Mouse (Mus musculus) heart, adult 2 months (tissue): ENCODE measurements around the gene Pin4. TPM values are rescaled to one million over a fixed set of nuclear protein-coding genes. Genes with fewer than 3 reads are reported as not detected.

Experiments used
- DNase-seq, 2 experiments: peaks; one replicate each; pipeline ENCODE4 v3.0.0; 2021
- H3K27ac ChIP-seq: fragments of 200-600 bp; 2 replicates; pipeline ENCODE4 v1.8.1; 2022
- H3K27me3 ChIP-seq: fragments of 200-500 bp; 2 replicates; pipeline ENCODE4 v1.6.1; 2012; ENCODE audit warnings: mild to moderate bottlenecking, low read length, inconsistent platforms, mixed read lengths; ENCODE audit not compliant: control insufficient read depth, insufficient read depth
- H3K36me3 ChIP-seq: fragments of 200-500 bp; 2 replicates; pipeline ENCODE4 v1.6.1; 2012; ENCODE audit warnings: low read length, inconsistent platforms; ENCODE audit not compliant: control insufficient read depth, insufficient read depth
- H3K4me1 ChIP-seq: fragments of 200-500 bp; 2 replicates; pipeline ENCODE4 v1.6.1; 2011; ENCODE audit warnings: low read length; ENCODE audit not compliant: control insufficient read depth, insufficient read depth
- H3K4me3 ChIP-seq: fragments of 200-600 bp; 2 replicates; pipeline ENCODE4 v1.8.1; 2022
- H3K79me2 ChIP-seq: fragments of 200-500 bp; replicated peaks from 2 replicates; pipeline ENCODE4 v1.6.1; 2012; ENCODE audit warnings: mild to moderate bottlenecking, inconsistent platforms, low read length, moderate library complexity, mixed read lengths; ENCODE audit not compliant: control insufficient read depth, insufficient read depth
- H3K9ac ChIP-seq: fragments of 200-500 bp; 2 replicates; pipeline ENCODE4 v1.6.1; 2012; ENCODE audit warnings: low read depth, mild to moderate bottlenecking, control low read depth, inconsistent platforms, low read length, mixed read lengths
- CTCF ChIP-seq: fragments of 200-600 bp; IDR thresholded peaks from 2 replicates; pipeline ENCODE4 v1.8.1; 2022; ENCODE audit warnings: antibody characterized with exemption, mild to moderate bottlenecking, moderate library complexity
- EP300 ChIP-seq: fragments of 200-500 bp; IDR thresholded peaks from 2 replicates; pipeline ENCODE4 v1.6.1; 2011; ENCODE audit warnings: low read depth, low read length, control low read depth; ENCODE audit not compliant: insufficient read depth
- POLR2A ChIP-seq: fragments of 200-500 bp; IDR thresholded peaks from 2 replicates; pipeline ENCODE4 v1.6.1; 2011; ENCODE audit warnings: mild to moderate bottlenecking, low read depth, low read length, control low read depth; ENCODE audit not compliant: insufficient read depth
- WGBS: fragments of 180-500 bp; shearing (Covaris S2); methylation state at CpG from one replicate; pipeline ENCODE4 v1.1.7; 2018; 5-methylcytosine and 5-hydroxymethylcytosine counted together
- intact Hi-C: fragments of 180-260 bp; cut with DNase I; formaldehyde crosslinking; loops from one replicate; pipeline ENCODE4 v1.15.1; 2025
- polyA plus RNA-seq: library from polyadenylated mRNA; depleted of rRNA; stranded (reverse); fragments of >200 nt; gene quantifications from 2 replicates; pipeline ENCODE4 v1.2.3, GENCODE M21; 2012
- total RNA-seq, 2 experiments: library from RNA; stranded (reverse); gene quantifications; 2 replicates each; pipeline ENCODE4 v1.2.3; 2021

Gene Pin4
- total and polyA plus RNA-seq, 3 experiments: 1.8 to 16.4 (median 16.4) TPM

- Histone ChIP-seq H3K4me3 (no peak overlapping the region), H3K79me2 (no peaks in the 10 kb centered on the region), H3K36me3 (no peaks in the 10 kb centered on the region), H3K27me3 (no peaks in the 10 kb centered on the region), H3K27ac (no peak overlapping the region), H3K4me1 (no peaks in the 10 kb centered on the region; the same call in 1 of the 2 replicates), H3K9ac (no peak overlapping the region)
- intact Hi-C loops: loop anchor here (5.0 kb wide), 1 partner anchor 314 kb away; no protein-coding TSS in a partner anchor
- 39% methylated on average over 2 of the region's 2 CpGs for WGBS
- DNase-seq: no peak
- peak; percentile 9; the same call in 1 of the 2 replicates for TF ChIP-seq CTCF
- TF ChIP-seq EP300: no peak
These were observed 43.8 kb downstream of the Pin4 start for GRCm38 (mm10) chrX:102163096-102163495.

DNA sequence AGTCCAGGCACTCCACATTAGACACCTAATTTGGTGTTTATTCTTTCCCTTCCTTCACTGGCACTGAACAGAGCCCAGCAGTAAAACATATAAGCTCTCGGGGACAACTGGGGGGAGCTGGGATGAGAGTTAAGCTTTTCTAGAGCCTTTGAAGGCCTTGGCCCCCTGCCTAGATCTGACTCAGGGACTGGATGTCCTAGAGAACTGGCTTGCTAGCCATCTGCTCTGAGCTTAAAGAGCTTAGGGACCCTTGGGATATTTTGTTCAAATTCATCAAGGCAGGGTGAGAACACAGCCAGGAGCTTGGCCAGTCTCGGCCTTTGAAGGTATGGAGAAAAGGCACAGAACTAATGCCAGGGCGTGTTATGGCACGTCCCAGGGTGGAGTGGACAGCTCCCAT, 44.3 kb downstream of the Pin4 start:
- intact Hi-C loops: loop anchor here (5.0 kb wide), 1 partner anchor 314 kb away; no protein-coding TSS in a partner anchor
- Histone ChIP-seq H3K27ac (no peak overlapping the region), H3K27me3 (no peaks in the 10 kb centered on the region), H3K4me1 (no peaks in the 10 kb centered on the region; the same call in 1 of the 2 replicates), H3K9ac (no peak overlapping the region), H3K36me3 (no peaks in the 10 kb centered on the region), H3K4me3 (no peak overlapping the region), H3K79me2 (no peaks in the 10 kb centered on the region)
- 69% methylated on average over 4 of the region's 4 CpGs for whole genome bisulfite sequencing
- DNase-seq: peak in 1 of 2 experiments; percentile 5
- TF ChIP-seq POLR2A (no peak), CTCF (no peak), EP300 (no peak)

GRCm38 (mm10) chrX:102166521-102166920, 47.3 kb downstream of the Pin4 start:
- intact Hi-C loops: no loop called here
- no peaks in the 10 kb centered on the region for H3K36me3 ChIP-seq
- H3K79me2 ChIP-seq: no peaks in the 10 kb centered on the region
- TF ChIP-seq POLR2A (no peak), EP300 (no peak), CTCF (no peak)
- no peak overlapping the region for H3K27ac ChIP-seq
- no peaks in the 10 kb centered on the region; the same call in 1 of the 2 replicates for H3K4me1 ChIP-seq
- H3K9ac ChIP-seq: no peak overlapping the region
- no peak overlapping the region for H3K4me3 ChIP-seq
- H3K27me3 ChIP-seq: no peaks in the 10 kb centered on the region
- DNase-seq: peak in 1 of 2 experiments; percentile 2
- 59% methylated on average over 5 of the region's 5 CpGs for WGBS

GRCm38 (mm10) chrX:102166986-102167385, 47.7 kb downstream of the Pin4 start:
- Histone ChIP-seq H3K79me2 (no peaks in the 10 kb centered on the region), H3K4me1 (no peaks in the 10 kb centered on the region; the same call in 1 of the 2 replicates), H3K4me3 (no peak overlapping the region), H3K27me3 (no peaks in the 10 kb centered on the region), H3K27ac (no peak overlapping the region), H3K36me3 (no peaks in the 10 kb centered on the region), H3K9ac (no peak overlapping the region)
- intact Hi-C loops: no loop called here
- DNase-seq: peak in 1 of 2 experiments; percentile 8
- 41% methylated on average over 6 of the region's 6 CpGs for WGBS
- no peak for TF ChIP-seq POLR2A
- no peak for TF ChIP-seq EP300
- TF ChIP-seq CTCF: no peak

DNA sequence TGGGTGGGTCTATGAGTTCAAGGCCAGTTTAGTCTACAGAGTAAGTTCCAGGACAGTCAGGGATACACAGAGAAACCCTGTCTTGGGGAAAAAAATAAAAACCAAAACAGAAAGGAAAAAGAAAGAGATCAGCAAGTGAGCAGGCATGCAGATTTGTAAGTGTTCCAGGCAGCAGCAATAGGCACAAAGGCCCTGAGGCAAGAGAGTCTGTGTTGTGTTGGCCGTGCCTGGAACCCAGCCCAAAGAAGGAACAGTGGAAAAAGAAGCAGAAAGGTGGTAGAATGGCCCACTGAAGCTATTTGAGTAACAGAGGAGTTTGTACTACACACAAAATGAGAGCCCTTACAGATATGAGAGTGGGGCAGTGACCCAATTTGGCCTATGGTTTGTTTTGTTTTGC, 50.5 kb downstream of the Pin4 start:
- 79% methylated on average over 1 of the region's 1 CpGs for WGBS
- no peak for DNase-seq
- Histone ChIP-seq H3K9ac (no peak overlapping the region), H3K79me2 (no peaks in the 10 kb centered on the region), H3K4me3 (no peak overlapping the region), H3K4me1 (no peaks in the 10 kb centered on the region; the same call in 1 of the 2 replicates), H3K27ac (no peak overlapping the region), H3K27me3 (no peaks in the 10 kb centered on the region), H3K36me3 (no peaks in the 10 kb centered on the region)
- intact Hi-C loops: no loop called here
- TF ChIP-seq EP300 (no peak), POLR2A (no peak), CTCF (no peak)

GRCm38 (mm10) chrX:102170135-102170534, 50.9 kb downstream of the Pin4 start:
- 65% methylated on average over 3 of the region's 3 CpGs for WGBS
- Histone ChIP-seq H3K9ac (no peak overlapping the region), H3K79me2 (no peaks in the 10 kb centered on the region), H3K27ac (no peak overlapping the region), H3K36me3 (no peaks in the 10 kb centered on the region), H3K4me1 (no peaks in the 10 kb centered on the region; the same call in 1 of the 2 replicates), H3K27me3 (no peaks in the 10 kb centered on the region), H3K4me3 (no peak overlapping the region)
- intact Hi-C loops: no loop called here
- DNase-seq: no peak
- TF ChIP-seq POLR2A (no peak), EP300 (no peak), CTCF (no peak)
